In the genomic region with DNA sequence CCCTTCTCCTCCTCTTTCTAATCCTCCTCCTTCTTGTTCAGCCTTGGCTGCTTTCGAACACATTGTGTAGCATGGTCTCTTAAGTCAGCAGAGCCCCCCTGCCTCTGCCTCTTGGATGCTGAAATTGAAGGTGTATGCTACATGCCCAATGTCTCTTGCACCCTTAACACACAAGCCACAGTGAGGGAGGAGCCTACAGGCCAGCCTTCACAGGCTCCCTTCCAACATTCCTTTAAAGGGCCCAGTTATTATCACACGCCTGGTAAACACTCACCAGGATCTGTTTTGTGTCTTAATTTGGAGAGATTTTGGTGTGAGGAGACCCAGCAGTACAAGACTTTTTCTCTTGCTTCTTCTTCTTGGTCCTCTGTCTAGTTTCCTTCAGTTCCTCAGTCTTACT, we compare ENCODE assay signal across 24 mouse cellular contexts.
A peak's percentile ranks its signal among the peaks of the same experiment; 100 is the strongest.
DNase-seq lines count a peak whose midpoint lies in the region; ATAC-seq and TF ChIP-seq lines count a peak whose summit lies in the region.
"Had no signal": no experiment of that assay in that cellular context is flagged by ENCODE, and none has a peak within 500 bp of the region (broad histone marks: within the 10 kb centered on the region; RNA-seq: fewer than 3 reads in every experiment).

No protein-coding gene starts in this region.

- H3K4me2 ChIP-seq in intestine, embryonic 14.5 days (ENCODE audit: low read length): no peak overlapping the region
- no peak overlapping the region for H3K4me2 ChIP-seq in intestine, postnatal 0 days (replicated peaks; ENCODE audit: low read depth)
- H3K4me2 ChIP-seq in liver, embryonic 13.5 days: no peak overlapping the region
- H3K4me2 ChIP-seq in liver, postnatal 0 days (ENCODE audit: low read depth, low read length): no peak overlapping the region
- H3K4me2 ChIP-seq in liver, embryonic 15.5 days: no peak overlapping the region
- H3K4me2 ChIP-seq: embryonic facial prominence, embryonic 12.5 days; hindbrain, embryonic 15.5 days had no signal

- H3K27me3 ChIP-seq in intestine, embryonic 14.5 days (replicated peaks; ENCODE audit: control insufficient read depth, insufficient read depth, low read length): no peaks in the 10 kb centered on the region
- no peaks in the 10 kb centered on the region for H3K27me3 ChIP-seq in intestine, postnatal 0 days (replicated peaks; ENCODE audit: control insufficient read depth, insufficient read depth, low read length)
- no peaks in the 10 kb centered on the region for H3K27me3 ChIP-seq in liver, embryonic 13.5 days
- H3K27me3 ChIP-seq in liver, postnatal 0 days (ENCODE audit: insufficient read depth, low read length): no peaks in the 10 kb centered on the region
- no peaks in the 10 kb centered on the region for H3K27me3 ChIP-seq in liver, embryonic 15.5 days
- H3K27me3 ChIP-seq: embryonic facial prominence, embryonic 12.5 days; hindbrain, embryonic 15.5 days had no signal

- ATAC-seq in intestine, embryonic 14.5 days (replicated peaks; ENCODE audit: low FRiP score, low TSS enrichment, low read depth): no peak
- ATAC-seq in intestine, postnatal 0 days: no peak
- no peak for ATAC-seq in liver, embryonic 13.5 days (ENCODE audit: low read depth)
- ATAC-seq in liver, postnatal 0 days: no peak
- ATAC-seq in liver, embryonic 15.5 days (ENCODE audit: insufficient read depth): no peak
- ATAC-seq: forebrain, postnatal 0 days had no signal

- no peak overlapping the region for H3K4me3 ChIP-seq in gastrocnemius, adult 2 months
- H3K4me3 ChIP-seq in intestine, embryonic 14.5 days (ENCODE audit: low read depth, low read length): no peak overlapping the region
- H3K4me3 ChIP-seq in intestine, postnatal 0 days (ENCODE audit: low read depth, low read length): no peak overlapping the region
- H3K4me3 ChIP-seq in liver, embryonic 13.5 days (replicated peaks): no peak overlapping the region
- H3K4me3 ChIP-seq in liver, postnatal 0 days (ENCODE audit: low read depth, low read length): no peak overlapping the region
- no peak overlapping the region for H3K4me3 ChIP-seq in liver, embryonic 15.5 days (replicated peaks)
- H3K4me3 ChIP-seq: embryonic facial prominence, embryonic 12.5 days; heart, embryonic 10.5 days; hindbrain, embryonic 15.5 days; limb, embryonic 10.5 days had no signal

- no peaks in the 10 kb centered on the region for H3K36me3 ChIP-seq in intestine, embryonic 14.5 days (ENCODE audit: control insufficient read depth, insufficient read depth, low read length)
- no peaks in the 10 kb centered on the region for H3K36me3 ChIP-seq in intestine, postnatal 0 days (ENCODE audit: control insufficient read depth, insufficient read depth)
- H3K36me3 ChIP-seq in liver, embryonic 13.5 days: no peaks in the 10 kb centered on the region
- H3K36me3 ChIP-seq in liver, postnatal 0 days (replicated peaks; ENCODE audit: insufficient read depth, low read length): no peaks in the 10 kb centered on the region; the same call in 1 of the 2 replicates
- H3K36me3 ChIP-seq in liver, embryonic 15.5 days (replicated peaks): no peaks in the 10 kb centered on the region
- H3K36me3 ChIP-seq: embryonic facial prominence, embryonic 12.5 days; heart, embryonic 10.5 days; hindbrain, embryonic 15.5 days; limb, embryonic 10.5 days had no signal

- no peaks in the 10 kb centered on the region; the same call in 1 of the 2 replicates for H3K4me1 ChIP-seq in intestine, embryonic 14.5 days (replicated peaks; ENCODE audit: control insufficient read depth, insufficient read depth, low read length)
- no peaks in the 10 kb centered on the region; the same call in 1 of the 2 replicates for H3K4me1 ChIP-seq in intestine, postnatal 0 days (replicated peaks; ENCODE audit: control insufficient read depth, insufficient read depth, low read length)
- peaks cover 47% of the 10 kb centered on the region for H3K4me1 ChIP-seq in liver, embryonic 13.5 days (replicated peaks)
- H3K4me1 ChIP-seq in liver, postnatal 0 days (ENCODE audit: insufficient read depth): peaks cover 2% of the 10 kb centered on the region
- peaks cover 44% of the 10 kb centered on the region for H3K4me1 ChIP-seq in liver, embryonic 15.5 days (replicated peaks)
- H3K4me1 ChIP-seq: embryonic facial prominence, embryonic 12.5 days had no signal

- intact Hi-C loops in gastrocnemius, adult 2 months (cut with DNase I): no loop called here
- intact Hi-C loops in gastrocnemius, postnatal 36 days (cut with DNase I): no loop called here

- H3K9me3 ChIP-seq in intestine, embryonic 14.5 days (ENCODE audit: control insufficient read depth, low read length): no peaks in the 10 kb centered on the region
- no peaks in the 10 kb centered on the region for H3K9me3 ChIP-seq in intestine, postnatal 0 days (ENCODE audit: control insufficient read depth)
- no peaks in the 10 kb centered on the region for H3K9me3 ChIP-seq in liver, embryonic 13.5 days (replicated peaks)
- no peaks in the 10 kb centered on the region for H3K9me3 ChIP-seq in liver, postnatal 0 days (ENCODE audit: low read length)
- no peaks in the 10 kb centered on the region for H3K9me3 ChIP-seq in liver, embryonic 15.5 days (replicated peaks)
- H3K9me3 ChIP-seq: embryonic facial prominence, embryonic 12.5 days; heart, embryonic 10.5 days; hindbrain, embryonic 15.5 days; limb, embryonic 10.5 days had no signal

- H3K27ac ChIP-seq in gastrocnemius, adult 2 months: peak overlapping the region; percentile 3; the same call in 1 of the 2 replicates
- H3K27ac ChIP-seq in intestine, embryonic 14.5 days (ENCODE audit: low read depth): peak overlapping the region; percentile 17; the same call in 1 of the 2 replicates
- H3K27ac ChIP-seq in intestine, postnatal 0 days (ENCODE audit: low read depth, low read length): no peak overlapping the region
- H3K27ac ChIP-seq in liver, embryonic 13.5 days: peak overlapping the region; percentile 55
- H3K27ac ChIP-seq in liver, postnatal 0 days (ENCODE audit: low read depth): no peak overlapping the region
- H3K27ac ChIP-seq in liver, embryonic 15.5 days (replicated peaks): peak overlapping the region; percentile 39; the same call in 1 of the 2 replicates
- H3K27ac ChIP-seq: embryonic facial prominence, embryonic 12.5 days; heart, embryonic 10.5 days; hindbrain, embryonic 15.5 days; kidney, postnatal 0 days; limb, embryonic 10.5 days; liver, embryonic 14.5 days had no signal

- WGBS in intestine, embryonic 14.5 days: 52% methylated on average over 2 of the region's 2 CpGs
- 70% methylated on average over 2 of the region's 2 CpGs for WGBS in intestine, postnatal 0 days
- 58% methylated on average over 2 of the region's 2 CpGs for WGBS in liver, embryonic 13.5 days (ENCODE audit: insufficient replicate concordance)
- whole genome bisulfite sequencing in liver, postnatal 0 days (ENCODE audit: insufficient replicate concordance): 80% methylated on average over 2 of the region's 2 CpGs
- 63% methylated on average over 2 of the region's 2 CpGs for WGBS in liver, embryonic 15.5 days (ENCODE audit: insufficient replicate concordance)

- no peak for TF ChIP-seq CTCF in gastrocnemius, adult 2 months (IDR thresholded peaks at IDR 0.05)
- TF ChIP-seq CTCF in intestine, postnatal 0 days (IDR thresholded peaks at IDR 0.05; ENCODE audit: low read depth): no peak
- no peak for TF ChIP-seq CTCF in liver, postnatal 0 days (IDR thresholded peaks at IDR 0.05; ENCODE audit: low read depth)

- no peak for DNase-seq in gastrocnemius, adult 2 months
- no peak for DNase-seq in gastrocnemius, postnatal 36 days
- no peak for DNase-seq in intestine, embryonic 14.5 days (ENCODE audit: low spot score)
- DNase-seq in liver, embryonic 13.5 days: no peak
- DNase-seq in liver, postnatal 0 days: no peak
- DNase-seq in cerebellum, postnatal 36 days: no peak
- DNase-seq: adrenal gland, postnatal 25 days; cerebellum, postnatal 14 days; forebrain, postnatal 0 days; gastrocnemius, postnatal 25 days; kidney, adult 11 months; lung, postnatal 4 days; midbrain, embryonic 14.5 days; right cerebral cortex, postnatal 25 days; spleen, adult 18-20 months; thymus, postnatal 14 days had no signal

- no peak for TF ChIP-seq EP300 in liver, postnatal 0 days (IDR thresholded peaks at IDR 0.05; ENCODE audit: low read depth)

- no peak overlapping the region for H3K9ac ChIP-seq in intestine, embryonic 14.5 days (ENCODE audit: low read length)
- H3K9ac ChIP-seq in intestine, postnatal 0 days (ENCODE audit: low read depth, low read length): no peak overlapping the region
- H3K9ac ChIP-seq in liver, embryonic 13.5 days: peak overlapping the region; percentile 36; the same call in 1 of the 2 replicates
- H3K9ac ChIP-seq in liver, postnatal 0 days (replicated peaks): no peak overlapping the region
- H3K9ac ChIP-seq in liver, embryonic 15.5 days: no peak overlapping the region
- H3K9ac ChIP-seq: embryonic facial prominence, embryonic 12.5 days; forebrain, postnatal 0 days; hindbrain, embryonic 15.5 days; liver, embryonic 14.5 days had no signal

Comparison
In these comparisons a context has a peak if more than half of its experiments do, and no peak if none do; other contexts are left out.
1. H3K27ac ChIP-seq: peak in gastrocnemius, adult 2 months (single experiment), intestine, embryonic 14.5 days (single experiment), liver, embryonic 13.5 days (single experiment) and liver, embryonic 15.5 days (single experiment); none in intestine, postnatal 0 days (single experiment) and liver, postnatal 0 days (single experiment).